15 mouse cellular contexts compared by ENCODE assay signal in the genomic region with DNA sequence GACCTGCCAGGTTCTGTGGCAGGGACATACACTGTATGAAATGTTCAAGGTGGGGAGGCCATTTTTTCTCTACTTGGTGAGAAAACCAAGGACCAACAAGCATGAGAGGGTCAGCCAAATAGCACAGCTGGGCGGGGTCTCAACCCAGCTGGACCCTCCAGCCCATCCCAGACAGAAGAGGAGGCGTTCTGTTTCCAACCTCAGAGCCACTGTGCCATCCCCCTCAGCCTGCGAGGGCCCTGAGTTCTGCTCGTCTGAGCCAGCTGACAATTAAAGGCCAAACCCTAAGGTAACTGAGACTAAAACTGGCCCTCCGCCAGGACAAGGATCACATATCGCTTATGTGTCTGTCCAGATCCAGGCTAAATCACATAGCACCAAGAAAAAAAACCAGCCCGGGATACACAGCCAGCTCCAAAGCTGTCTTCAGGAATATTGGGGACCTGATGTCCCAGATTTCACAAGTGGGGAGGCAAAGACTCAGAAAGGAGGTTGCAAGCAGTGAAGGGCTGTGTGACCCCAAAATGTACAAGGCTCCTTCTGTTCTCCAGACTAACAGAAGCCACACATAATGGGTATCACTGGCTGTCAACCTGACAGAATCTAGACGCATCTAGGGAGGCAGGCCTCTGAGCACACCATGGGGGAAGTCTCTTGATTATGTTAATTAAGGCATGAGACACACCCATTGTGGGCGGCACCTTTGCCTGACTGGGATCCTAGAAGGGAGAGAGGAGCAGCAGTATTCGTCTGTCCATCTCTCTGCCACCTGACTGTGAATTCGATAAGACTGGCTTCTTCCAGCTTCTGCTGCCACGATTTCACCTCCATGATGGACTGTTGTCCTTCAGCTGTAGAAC.
DNase-seq lines count a peak whose midpoint lies in the region; ATAC-seq and TF ChIP-seq lines count a peak whose summit lies in the region.
"Had no signal": no experiment of that assay in that cellular context is flagged by ENCODE, and none has a peak within 500 bp of the region (broad histone marks: within the 10 kb centered on the region; RNA-seq: fewer than 3 reads in every experiment).

No protein-coding gene starts in this region.

- no peak overlapping the region for H3K4me2 ChIP-seq in liver, embryonic 11.5 days
- H3K4me2 ChIP-seq: liver, embryonic 12.5 days had no signal

- H3K36me3 ChIP-seq in liver, embryonic 11.5 days (ENCODE audit: control insufficient read depth, insufficient read depth, low read length): no peaks in the 10 kb centered on the region
- H3K36me3 ChIP-seq: liver, embryonic 12.5 days had no signal

- intact Hi-C loops in gastrocnemius, adult 2 months (cut with DNase I): no loop called here
- intact Hi-C loops in gastrocnemius, postnatal 36 days (cut with DNase I): no loop called here

- H3K4me3 ChIP-seq in gastrocnemius, adult 2 months: no peak overlapping the region
- H3K4me3 ChIP-seq in liver, embryonic 11.5 days (ENCODE audit: low read depth, low read length): no peak overlapping the region
- H3K4me3 ChIP-seq: erythroblast, embryonic 14.5 days; liver, embryonic 12.5 days had no signal

- H3K27ac ChIP-seq in gastrocnemius, adult 2 months: no peak overlapping the region
- no peak overlapping the region for H3K27ac ChIP-seq in liver, embryonic 11.5 days (ENCODE audit: low read depth, low read length)
- H3K27ac ChIP-seq: liver, embryonic 12.5 days had no signal

- H3K4me1 ChIP-seq in liver, embryonic 11.5 days (replicated peaks; ENCODE audit: control insufficient read depth, insufficient read depth, low read length): no peaks in the 10 kb centered on the region
- H3K4me1 ChIP-seq: liver, embryonic 12.5 days had no signal

- no peaks in the 10 kb centered on the region; the same call in none of the 2 replicates for H3K27me3 ChIP-seq in liver, embryonic 11.5 days (replicated peaks; ENCODE audit: control insufficient read depth, insufficient read depth, low read length)

- H3K9ac ChIP-seq in liver, embryonic 11.5 days (ENCODE audit: low read depth, low read length): no peak overlapping the region
- H3K9ac ChIP-seq: liver, embryonic 12.5 days had no signal

- TF ChIP-seq CTCF in gastrocnemius, adult 2 months (IDR thresholded peaks at IDR 0.05): no peak

- 43% methylated on average over 12 of the region's 12 CpGs for WGBS in liver, embryonic 11.5 days

- DNase-seq in gastrocnemius, adult 2 months: peak; percentile 24
- DNase-seq in gastrocnemius, postnatal 36 days: no peak
- DNase-seq in liver (peak; percentile 22), MN1 (ENCODE audit: low spot score) (peak; percentile 64)
- no peak for DNase-seq in liver, embryonic 11.5 days (ENCODE audit: low spot score)
- DNase-seq in yolk sac, embryonic 10.5 days (ENCODE audit: low spot score): no peak
- no peak for DNase-seq in ovary, postnatal 36 days (ENCODE audit: low spot score)
- DNase-seq: cerebellum, adult 11-12 months; kidney, adult 8-10 months; thymus, postnatal 36 days had no signal

- no peaks in the 10 kb centered on the region for H3K9me3 ChIP-seq in liver, embryonic 11.5 days (ENCODE audit: control insufficient read depth, low read length)
- H3K9me3 ChIP-seq: liver, embryonic 12.5 days had no signal

- ATAC-seq in liver, embryonic 11.5 days (replicated peaks; ENCODE audit: low FRiP score): no peak
- ATAC-seq in erythroblast, adult 5-6 weeks (replicated peaks; ENCODE audit: low FRiP score, poor library complexity, severe bottlenecking): 0 out of 2 replicates have a peak, but pooled peaks have one; percentile 26
- ATAC-seq: activated CD4-positive, CD25-positive, alpha-beta regulatory T cell, adult 4 months; CD4-positive, CD25-positive, alpha-beta regulatory T cell, adult 4 months; liver, embryonic 12.5 days had no signal

Comparison
In these comparisons a context has a peak if more than half of its experiments do, and no peak if none do; other contexts are left out.
1. DNase-seq: peak in gastrocnemius, adult 2 months (single experiment), liver (single experiment) and MN1 (single experiment); none in gastrocnemius, postnatal 36 days (0 of 2), liver, embryonic 11.5 days (single experiment), yolk sac, embryonic 10.5 days (single experiment) and ovary, postnatal 36 days (single experiment).